Mouse (Mus musculus) c-Kit-positive CD71-positive TER-119-positive erythroid progenitor cells, embryonic 14.5 days (primary cell): ENCODE data around the gene Rbl2.

Experiments used
- DNase-seq: peaks from one replicate; pipeline ENCODE4 v3.0.0-alpha.2; 2013; ENCODE audit warnings: low spot score

Rbl2 gene

GRCm38 (mm10) chr8:91069834-91070233, at the start of gene Rbl2:
Gene Rbl2, plus strand, starts transcription at chr8:91070057.
- peak; percentile 90 for DNase-seq

GRCm38 (mm10) chr8:91034417-91034816, 35.4 kb upstream of the Rbl2 start:
- DNase-seq: no peak

- no peak for DNase-seq
Observed at GRCm38 (mm10) chr8:91036905-91037304, 33.0 kb upstream of the Rbl2 start.

- no peak for DNase-seq
Observed at GRCm38 (mm10) chr8:91038637-91039036, 31.2 kb upstream of the Rbl2 start.

GRCm38 (mm10) chr8:91046370-91046769, 23.5 kb upstream of the Rbl2 start:
- DNase-seq: no peak

- no peak for DNase-seq
Observed at GRCm38 (mm10) chr8:91051037-91051436, 18.8 kb upstream of the Rbl2 start.

- DNase-seq: no peak
Observed at GRCm38 (mm10) chr8:91054418-91054817, 15.4 kb upstream of the Rbl2 start.

- DNase-seq: no peak
Observed at GRCm38 (mm10) chr8:91056848-91057247, 13.0 kb upstream of the Rbl2 start.

GRCm38 (mm10) chr8:91059086-91059578, 10.7 kb upstream of the Rbl2 start:
- DNase-seq: no peak

GRCm38 (mm10) chr8:91059884-91060510, 9.9 kb upstream of the Rbl2 start:
- DNase-seq: peak; percentile 22

GRCm38 (mm10) chr8:91060555-91061471, 9.0 kb upstream of the Rbl2 start:
- DNase-seq: peak; percentile 61

GRCm38 (mm10) chr8:91065179-91065578, 4.7 kb upstream of the Rbl2 start:
- DNase-seq: no peak

- no peak for DNase-seq
Observed at GRCm38 (mm10) chr8:91069407-91069806, 450 bp upstream of the Rbl2 start.

- DNase-seq: peak; percentile 76
Observed at GRCm38 (mm10) chr8:91070275-91070859, 510 bp downstream of the Rbl2 start.

GRCm38 (mm10) chr8:91077077-91077867, 7.4 kb downstream of the Rbl2 start:
- DNase-seq: no peak

GRCm38 (mm10) chr8:91079678-91080077, 9.8 kb downstream of the Rbl2 start:
- peak; percentile 64 for DNase-seq

- no peak for DNase-seq
Observed at GRCm38 (mm10) chr8:91081911-91082310, 12.1 kb downstream of the Rbl2 start.

GRCm38 (mm10) chr8:91082428-91082827, 12.6 kb downstream of the Rbl2 start:
- DNase-seq: no peak

- no peak for DNase-seq
Observed at GRCm38 (mm10) chr8:91088452-91088851, 18.6 kb downstream of the Rbl2 start.

- DNase-seq: no peak
Observed at GRCm38 (mm10) chr8:91089601-91090000, 19.7 kb downstream of the Rbl2 start.

- no peak for DNase-seq
Observed at GRCm38 (mm10) chr8:91094135-91094534, 24.3 kb downstream of the Rbl2 start.

GRCm38 (mm10) chr8:91098106-91098505, 28.2 kb downstream of the Rbl2 start:
- no peak for DNase-seq
